Mouse (Mus musculus): ENCODE results near the gene Zfp281. TPM values are rescaled to one million over a fixed set of nuclear protein-coding genes. Genes with fewer than 3 reads are reported as not detected.

Gene Zfp281
- 10 to 100 TPM; 12.1 to 24.1 (median 23.5) TPM for polyA plus RNA-seq (2017; shearing (Covaris generic))

DNA sequence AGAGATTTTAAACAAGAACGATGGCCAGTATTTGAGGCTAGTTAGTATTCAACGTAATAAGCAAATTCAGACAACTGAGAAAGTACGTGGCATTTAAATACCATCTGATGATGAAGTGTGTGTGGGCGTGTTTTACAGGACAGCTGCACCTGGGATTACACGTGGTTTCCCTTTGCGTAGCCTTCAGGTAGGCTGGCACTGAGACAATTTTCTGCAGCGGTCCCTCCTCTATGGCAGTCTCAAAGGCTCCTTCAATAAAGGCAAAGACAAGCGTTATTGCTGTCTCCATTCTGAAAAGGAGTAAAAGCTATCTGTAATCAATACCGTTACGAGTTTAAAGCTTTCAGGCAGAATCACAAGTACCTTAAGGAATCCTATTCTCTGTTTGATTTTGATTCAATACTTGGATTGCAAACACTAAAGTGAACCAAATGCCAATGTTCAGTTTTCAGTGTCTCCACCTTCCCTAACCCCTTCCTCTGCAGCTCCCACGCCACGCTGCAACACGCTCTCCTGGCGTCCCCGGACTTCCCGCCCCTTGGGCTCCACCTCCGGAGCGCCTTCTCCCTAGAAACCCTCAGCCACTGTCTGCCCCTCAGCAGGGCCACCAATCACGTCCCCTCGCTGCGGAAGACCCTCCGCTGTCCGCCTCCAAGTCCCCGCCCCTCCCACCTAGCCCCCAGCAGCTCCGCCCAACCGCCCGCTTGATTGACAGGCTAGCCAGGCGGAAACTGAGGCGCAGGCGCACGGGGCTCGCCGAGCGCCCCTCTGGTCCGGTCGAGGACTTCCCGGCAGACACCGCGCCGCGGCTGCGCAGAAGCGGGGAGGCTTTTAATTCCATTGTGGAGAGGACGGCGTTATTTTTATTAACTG is at the start of gene Zfp281:
TSS of gene Zfp281 (plus strand) at position 756 of the 873 bp plus-strand sequence.
- peak; percentile 75 for ATAC-seq

- ATAC-seq = no peak
These were observed 46.6 kb upstream of the Zfp281 start for GRCm38 (mm10) chr1:136577890-136578663.

DNA sequence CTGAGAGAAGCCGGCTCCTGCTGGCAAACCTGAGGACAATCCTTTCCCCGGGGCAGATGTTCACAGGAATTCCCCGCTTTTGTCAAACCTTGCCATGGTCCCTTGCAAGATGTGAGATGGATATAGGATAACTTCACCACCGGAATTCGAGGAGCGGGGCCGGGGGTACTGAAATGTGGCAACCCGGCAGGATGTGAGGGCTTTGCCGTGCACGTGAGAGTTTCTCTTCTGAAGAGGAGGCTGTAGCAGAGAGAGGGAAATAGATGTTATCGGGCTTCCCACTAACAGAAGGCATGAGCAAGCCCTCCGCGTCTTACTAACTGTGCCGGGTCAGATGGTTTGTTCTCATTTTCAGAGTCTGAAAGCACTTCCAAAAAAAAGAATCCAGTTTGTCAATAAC is 45.3 kb upstream of the Zfp281 start:
- ATAC-seq = peak; percentile 79

DNA sequence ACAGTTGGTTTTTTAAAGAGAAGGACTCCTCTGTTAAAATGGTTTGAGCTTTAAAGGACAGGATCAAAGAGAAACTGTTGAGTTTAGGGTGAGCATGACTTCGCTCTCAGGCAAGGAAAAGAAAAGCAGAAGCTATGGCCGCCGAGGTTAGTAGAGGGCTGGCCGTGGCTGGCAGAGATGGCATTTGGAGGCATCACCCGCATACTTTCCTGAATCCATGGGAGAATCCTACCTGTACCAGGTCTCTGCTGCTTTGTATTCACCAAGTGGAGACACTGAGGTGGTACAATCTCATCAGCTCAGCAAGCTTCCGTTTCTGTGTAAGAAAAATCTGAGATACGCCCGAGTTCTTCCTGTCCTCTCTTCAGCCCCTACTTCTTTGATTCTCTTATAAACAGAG is 44.4 kb upstream of the Zfp281 start:
- peak; percentile 64 for ATAC-seq

DNA sequence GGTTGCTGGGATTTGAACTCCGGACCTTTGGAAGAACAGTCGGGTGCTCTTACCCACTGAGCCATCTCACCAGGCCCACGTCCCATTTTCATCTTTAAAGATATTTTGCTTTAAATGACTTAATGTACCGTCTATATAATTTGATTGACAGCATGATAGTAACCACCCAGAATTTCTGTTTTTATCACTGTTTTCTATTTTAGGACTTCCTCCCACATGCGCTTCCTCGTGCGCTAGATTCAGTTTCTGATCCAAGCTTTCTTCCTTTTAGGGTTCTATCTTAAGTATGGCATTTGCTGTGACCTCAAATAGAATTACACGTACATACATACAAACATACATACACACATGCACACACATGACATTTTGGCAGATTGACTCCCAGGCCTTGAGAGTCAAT is 42.9 kb upstream of the Zfp281 start:
- ATAC-seq = peak; percentile 32

DNA sequence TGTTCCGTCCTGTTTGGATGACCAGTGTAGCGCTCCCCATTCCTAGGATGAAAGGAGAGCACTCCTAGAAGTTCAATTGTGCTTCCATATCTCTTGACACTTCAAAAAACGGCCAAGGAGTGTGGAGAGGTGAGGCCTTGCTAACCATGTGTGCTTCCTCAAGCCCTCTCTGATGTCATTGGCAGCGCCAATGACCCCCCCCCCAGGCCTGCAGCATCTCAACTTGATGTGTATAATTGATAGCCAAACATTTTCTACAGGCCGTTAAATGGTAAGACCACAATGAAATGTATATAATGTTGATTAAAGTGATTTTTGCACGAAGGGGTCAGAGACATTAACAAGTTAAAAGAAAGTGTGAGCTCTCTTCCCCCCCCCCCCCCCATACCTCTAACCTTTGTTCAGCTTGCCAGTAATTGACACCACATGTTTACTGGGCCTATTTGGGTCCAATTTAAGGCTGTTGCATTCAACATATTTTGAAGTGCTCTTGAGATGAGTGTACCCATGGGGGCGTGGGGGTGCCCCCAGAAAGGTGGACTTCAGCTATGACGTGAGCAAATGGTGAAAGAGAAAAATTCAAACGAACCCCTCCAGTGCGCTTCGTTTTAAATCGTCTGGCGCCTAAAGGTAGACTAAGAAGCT is 36.8 kb upstream of the Zfp281 start:
- no peak for ATAC-seq

GRCm38 (mm10) chr1:136588908-136589307 is 35.8 kb upstream of the Zfp281 start:
- no peak for ATAC-seq

- no peak for ATAC-seq
These were observed 32.0 kb upstream of the Zfp281 start for GRCm38 (mm10) chr1:136592741-136593140.

DNA sequence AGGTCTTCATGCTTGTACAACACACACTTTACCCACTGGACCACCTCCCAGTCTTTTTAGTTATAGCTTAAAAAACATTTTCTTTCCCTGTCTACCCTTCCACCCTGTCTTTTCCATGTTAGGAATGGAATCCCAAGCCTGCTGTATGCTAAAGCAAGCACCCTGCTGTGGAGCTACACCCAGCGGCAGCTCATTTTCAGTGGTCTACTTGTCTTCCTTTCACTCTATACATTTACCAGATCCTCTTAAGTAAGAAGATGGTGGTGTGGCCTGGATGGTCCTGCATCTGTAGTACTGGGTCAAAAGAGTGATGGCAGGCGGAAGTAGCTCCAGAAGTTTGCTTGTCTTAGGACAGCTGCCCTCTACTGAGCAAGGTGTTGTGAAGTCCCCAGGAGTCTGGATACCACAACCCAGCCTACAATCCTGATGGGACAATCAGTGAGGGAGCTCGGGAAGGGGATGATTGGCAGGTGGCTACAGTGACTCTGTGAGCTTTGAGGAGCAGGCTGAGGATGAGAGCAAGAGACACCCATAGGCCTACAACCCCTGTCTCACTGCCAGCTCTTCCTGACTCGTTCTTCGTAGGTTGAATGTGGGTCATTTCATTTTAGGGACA is 30.4 kb upstream of the Zfp281 start:
- no peak for ATAC-seq

DNA sequence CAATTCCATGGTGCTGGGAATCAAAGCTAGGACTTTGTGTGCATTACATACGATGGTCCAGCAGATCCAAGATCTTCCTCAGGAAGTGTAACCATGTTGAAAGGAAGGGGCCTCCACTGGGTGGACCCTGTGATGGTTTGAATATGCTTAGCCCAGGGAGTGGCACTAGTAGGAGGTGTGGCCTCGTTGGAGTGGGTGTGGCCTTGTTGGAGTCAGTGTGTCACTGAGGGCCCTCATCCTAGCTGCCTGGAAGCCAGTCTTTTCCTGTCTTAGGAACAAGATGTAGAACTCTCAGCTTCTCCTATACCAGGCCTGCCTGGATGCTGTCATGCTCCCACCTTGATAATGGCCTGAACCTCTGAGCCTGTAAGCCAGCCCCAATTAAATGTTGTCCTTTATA is 27.9 kb upstream of the Zfp281 start:
- ATAC-seq = no peak

DNA sequence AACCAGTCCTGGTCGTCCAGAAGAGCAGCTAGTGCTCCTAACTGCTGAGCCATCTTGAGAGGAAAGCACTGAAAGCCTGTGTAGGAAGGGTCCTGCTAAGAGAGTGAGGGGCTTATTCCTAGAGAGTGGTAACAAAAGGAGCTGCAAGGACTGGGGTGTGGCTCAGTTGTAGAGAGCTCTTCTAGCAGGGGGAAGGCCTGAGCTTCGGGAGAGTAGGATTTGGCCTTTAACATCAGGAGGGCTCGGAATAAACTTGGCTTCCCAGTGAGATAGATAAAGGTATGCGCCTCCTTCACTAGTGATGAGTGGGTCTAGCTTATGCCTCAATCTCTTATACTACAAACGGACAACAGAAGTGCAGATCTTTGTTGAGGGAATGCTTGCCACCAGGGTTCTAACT is 26.4 kb upstream of the Zfp281 start:
- no peak for ATAC-seq

GRCm38 (mm10) chr1:136600067-136600466 is 24.6 kb upstream of the Zfp281 start:
- ATAC-seq = peak; percentile 6

DNA sequence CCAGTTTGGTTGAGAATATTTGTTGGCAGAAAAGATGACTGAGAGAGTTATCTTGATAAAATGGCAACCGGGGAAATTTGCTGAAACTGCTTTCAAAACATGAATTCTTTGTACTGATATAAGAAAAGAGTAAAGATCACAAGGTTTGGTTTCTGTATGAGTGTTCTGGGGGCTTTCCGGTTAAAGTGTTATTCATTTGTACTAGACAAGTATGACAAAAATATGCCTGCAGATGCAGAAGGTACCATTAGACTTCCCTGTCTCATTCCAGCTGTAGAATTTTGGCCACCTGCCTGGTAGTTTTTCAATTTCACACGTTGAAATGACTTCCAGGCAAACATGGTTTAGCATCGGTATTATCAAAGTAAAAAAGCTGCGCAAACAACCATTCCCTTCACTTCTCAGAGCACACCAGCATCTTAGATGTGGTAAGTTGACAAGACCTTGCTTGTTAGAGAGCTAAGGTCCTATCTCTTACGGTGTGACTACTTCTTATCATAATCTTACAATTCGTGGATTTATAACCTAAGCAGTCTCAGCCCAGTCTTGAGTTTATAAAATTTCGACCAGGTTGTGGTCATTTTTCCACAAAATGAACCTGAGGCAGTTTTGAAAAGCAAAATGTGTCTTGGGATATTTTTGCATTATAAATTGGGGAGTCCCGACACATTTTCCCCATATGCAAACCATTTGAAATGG is 23.9 kb upstream of the Zfp281 start:
- peak; percentile 92 for ATAC-seq

DNA sequence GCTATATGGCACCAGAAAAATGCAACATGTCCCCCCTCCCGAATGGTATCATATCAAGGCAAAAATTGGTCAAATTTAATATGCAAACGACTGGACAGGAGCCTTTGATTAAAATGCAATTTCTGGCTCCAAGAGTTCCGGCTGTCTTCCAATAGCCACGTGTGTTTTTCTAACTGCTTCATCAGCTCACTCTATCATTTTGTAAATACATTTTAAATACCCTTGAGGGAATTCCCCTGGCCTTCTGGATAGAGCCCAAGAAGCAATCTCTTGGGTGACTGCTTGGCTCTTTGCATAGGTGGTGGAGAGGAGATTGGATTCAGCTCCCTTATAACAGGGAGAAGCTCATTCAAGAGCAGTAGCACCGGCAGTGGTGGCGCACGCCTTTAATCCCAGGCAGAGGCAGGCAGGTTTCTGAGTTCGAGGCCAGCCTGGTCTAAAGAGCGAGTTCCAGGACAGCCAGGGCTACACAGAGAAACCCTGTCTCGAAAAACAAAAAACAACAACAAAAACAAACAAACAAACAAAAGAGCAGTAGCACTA is 23.3 kb upstream of the Zfp281 start:
- peak; percentile 39 for ATAC-seq

DNA sequence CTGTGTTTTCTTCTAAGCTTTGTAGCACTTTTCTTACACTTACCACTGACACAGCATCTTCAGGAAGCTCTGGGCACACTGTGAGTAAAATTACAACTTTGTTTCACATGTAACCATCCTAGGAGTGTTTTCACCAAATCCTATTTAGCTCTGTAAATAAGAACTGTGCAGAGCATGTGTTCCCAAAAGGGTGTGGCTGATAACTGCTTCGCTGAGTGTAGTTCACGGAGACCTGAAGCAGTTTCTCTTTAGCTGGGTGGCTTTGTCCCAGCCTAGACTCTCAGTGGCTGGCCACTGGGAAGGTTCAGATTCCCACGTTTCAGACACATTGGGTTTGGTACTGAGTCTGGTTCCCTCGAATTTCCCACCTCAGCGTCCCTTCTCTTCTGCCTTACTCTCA is 22.4 kb upstream of the Zfp281 start:
- no peak for ATAC-seq

GRCm38 (mm10) chr1:136604190-136604589 is 20.5 kb upstream of the Zfp281 start:
- no peak for ATAC-seq

GRCm38 (mm10) chr1:136605790-136606189 is 18.9 kb upstream of the Zfp281 start:
- no peak for ATAC-seq

DNA sequence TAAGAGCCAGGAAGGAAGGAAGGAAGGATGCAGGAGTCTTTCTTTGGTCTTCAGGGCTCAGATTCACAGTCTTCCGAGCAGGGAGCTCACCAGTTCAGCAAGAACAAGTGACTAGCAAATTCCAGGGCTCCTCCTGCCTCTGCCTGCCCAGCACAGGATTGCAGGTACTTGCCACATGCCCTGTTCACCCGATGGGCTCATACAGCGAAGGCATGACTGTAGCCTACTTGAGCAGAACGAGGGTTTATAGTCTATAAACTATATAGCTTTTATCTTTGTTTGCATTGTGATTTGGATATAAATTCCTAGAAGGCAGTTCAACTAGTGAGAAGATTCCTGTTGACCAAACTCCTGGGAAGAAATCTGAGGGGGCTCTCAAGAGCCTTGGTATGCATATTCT is 18.4 kb upstream of the Zfp281 start:
- no peak for ATAC-seq

DNA sequence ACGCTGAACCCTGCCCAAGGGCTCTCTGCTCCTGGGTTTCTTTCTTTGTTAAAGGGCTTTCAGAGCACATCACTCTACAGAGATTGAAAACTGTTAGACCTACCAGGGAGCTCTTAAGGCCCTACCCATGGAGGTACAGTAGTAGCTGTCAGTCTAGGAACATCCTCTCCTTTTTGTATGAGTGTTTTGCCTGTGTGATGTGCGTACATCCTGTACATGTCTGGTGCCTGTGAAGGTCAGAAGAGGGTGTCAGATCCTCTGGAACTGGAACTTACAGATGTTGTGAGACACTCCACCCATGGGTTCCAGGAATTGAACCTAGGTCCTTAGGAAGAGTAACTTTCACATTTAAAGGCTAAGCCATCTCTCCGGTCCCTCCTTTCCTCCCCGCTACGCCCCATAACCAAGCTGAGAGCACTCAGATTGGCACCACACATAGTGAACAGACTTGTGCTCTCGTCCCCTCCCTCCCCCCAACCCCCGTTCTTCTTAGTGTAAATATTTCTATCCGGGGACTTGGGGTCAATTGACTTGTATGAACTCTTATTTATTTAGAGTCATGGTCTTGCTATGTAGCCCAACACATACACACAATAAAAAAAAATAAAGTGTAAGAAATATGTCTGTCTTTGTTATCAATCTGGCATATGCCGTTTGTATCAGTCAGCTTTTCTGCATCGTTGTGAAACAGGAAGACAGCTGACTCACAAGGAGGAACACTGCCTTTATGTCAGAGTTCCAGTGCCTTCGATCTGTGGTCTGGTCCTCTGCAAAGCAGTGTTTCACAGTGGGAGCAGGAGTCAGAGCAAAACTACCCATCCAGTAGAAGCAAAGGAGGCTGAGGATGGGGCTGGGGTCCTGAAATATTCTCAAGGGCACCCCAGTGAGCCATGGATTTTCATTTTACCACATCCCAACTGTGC is 16.1 kb upstream of the Zfp281 start:
- ATAC-seq = peak; percentile 93

DNA sequence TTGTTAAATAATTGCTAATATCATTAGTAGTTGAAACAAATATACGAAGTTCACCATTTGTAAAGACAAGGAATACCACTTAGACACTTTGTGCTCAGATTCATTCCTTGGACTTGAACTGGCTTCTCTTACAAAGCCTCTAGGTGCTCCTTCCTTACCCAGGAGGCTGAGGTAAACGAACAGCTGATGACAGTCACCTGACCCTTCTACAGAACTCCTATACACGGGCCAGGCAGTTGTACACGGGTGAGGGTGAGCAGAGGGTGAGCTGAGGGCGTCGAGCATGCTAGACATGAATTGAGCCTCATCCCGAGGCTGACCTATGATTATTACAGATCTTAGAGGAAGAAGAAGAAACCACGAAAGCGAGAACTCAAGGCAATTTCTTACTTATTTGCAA is 12.9 kb upstream of the Zfp281 start:
- no peak for ATAC-seq

GRCm38 (mm10) chr1:136613300-136613751 is 11.4 kb upstream of the Zfp281 start:
- ATAC-seq = no peak

Measured in inflammation-experienced regulatory T-cells, adult 6 months (primary cell).